Mouse (Mus musculus) bone marrow, adult 2 months (tissue): ENCODE results near the gene Cd82.

Source experiments
- CTCF ChIP-seq: fragments of 200-500 bp; IDR thresholded peaks from 2 replicates; pipeline ENCODE4 v1.5.1; 2011; ENCODE audit warnings: low read length, control low read depth; ENCODE audit not compliant: control insufficient read depth, insufficient read depth
- POLR2A ChIP-seq: fragments of 200-500 bp; IDR thresholded peaks from 2 replicates; pipeline ENCODE4 v1.6.1; 2011; ENCODE audit warnings: low read depth, mild to moderate bottlenecking, control low read depth, low read length, borderline replicate concordance; ENCODE audit not compliant: control insufficient read depth

DNA sequence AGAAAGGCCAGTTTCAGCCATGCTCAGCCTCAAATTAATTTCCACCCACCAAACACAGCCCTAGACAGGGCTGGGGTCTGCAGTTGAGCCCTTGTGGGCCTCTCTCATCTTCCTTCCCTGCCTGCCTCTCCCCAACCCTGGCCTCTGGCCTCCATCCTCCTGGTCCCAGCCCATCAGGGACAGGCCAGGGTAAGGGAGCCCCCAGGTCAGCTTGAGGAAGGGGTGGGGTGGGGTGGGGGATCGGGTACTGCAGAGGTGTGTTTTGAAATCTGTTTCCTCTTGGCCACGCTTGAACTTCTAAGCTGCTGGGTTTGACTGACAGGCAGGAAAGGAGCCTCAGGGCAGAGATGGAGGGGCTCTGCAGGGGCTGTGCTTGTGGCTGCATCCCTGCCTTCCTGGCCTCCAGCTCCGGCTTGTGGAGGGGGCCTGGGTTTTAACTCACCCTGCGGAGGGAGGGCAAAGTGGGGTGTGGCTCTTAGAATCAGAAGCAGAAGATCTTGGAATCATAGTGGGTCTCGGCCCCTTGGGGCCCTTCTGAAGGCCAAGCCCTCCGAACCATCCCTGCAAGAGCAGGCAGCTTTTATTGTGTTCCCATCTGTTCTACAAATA lies 19.2 kb upstream of the Cd82 start:
- TF ChIP-seq POLR2A (no peak), CTCF (no peak)
